Mouse (Mus musculus) heart, postnatal 0 days (tissue): Measurements from ENCODE around the gene Ttc4.

Experiments used
- CTCF ChIP-seq: IDR thresholded peaks from 2 replicates; pipeline ENCODE4 v1.5.1; 2016; ENCODE audit warnings: antibody characterized with exemption, control low read depth, low read depth
- EP300 ChIP-seq: IDR thresholded peaks from 2 replicates; pipeline ENCODE4 v1.6.1; 2016; ENCODE audit warnings: antibody characterized with exemption, low read depth

GRCm38 (mm10) chr4:106632313-106632712 lies 46.4 kb downstream of the Ttc4 start:
- no peak for TF ChIP-seq CTCF
- no peak for TF ChIP-seq EP300
